Mouse (Mus musculus) gastrocnemius, adult 18-20 months (tissue): Measurements from ENCODE around the gene Zfp710. TPM values are rescaled to one million over a fixed set of nuclear protein-coding genes. Genes with fewer than 3 reads are reported as not detected.
"Not testable (repeated sequence)": the region's sequence is repeated elsewhere in the genome, so short reads cannot be mapped to it uniquely, and the experiment has no call there.

Experiments used
- DNase-seq: peaks from one replicate; pipeline ENCODE4 v3.0.0; 2021; ENCODE audit warnings: low spot score
- total RNA-seq, 2 experiments: library from RNA; stranded (reverse); gene quantifications; 2 replicates each; pipeline ENCODE4 v1.2.3; 2021

The Zfp710 gene
- total RNA-seq, 2 experiments from 2014 or later, result 21.1 to 31.3 TPM

- no peak for DNase-seq
Observed at GRCm38 (mm10) chr7:80111066-80112045, 86.7 kb downstream of the Zfp710 start.

GRCm38 (mm10) chr7:80113989-80114388 lies 89.4 kb downstream of the Zfp710 start:
- peak; percentile 63 for DNase-seq

DNA sequence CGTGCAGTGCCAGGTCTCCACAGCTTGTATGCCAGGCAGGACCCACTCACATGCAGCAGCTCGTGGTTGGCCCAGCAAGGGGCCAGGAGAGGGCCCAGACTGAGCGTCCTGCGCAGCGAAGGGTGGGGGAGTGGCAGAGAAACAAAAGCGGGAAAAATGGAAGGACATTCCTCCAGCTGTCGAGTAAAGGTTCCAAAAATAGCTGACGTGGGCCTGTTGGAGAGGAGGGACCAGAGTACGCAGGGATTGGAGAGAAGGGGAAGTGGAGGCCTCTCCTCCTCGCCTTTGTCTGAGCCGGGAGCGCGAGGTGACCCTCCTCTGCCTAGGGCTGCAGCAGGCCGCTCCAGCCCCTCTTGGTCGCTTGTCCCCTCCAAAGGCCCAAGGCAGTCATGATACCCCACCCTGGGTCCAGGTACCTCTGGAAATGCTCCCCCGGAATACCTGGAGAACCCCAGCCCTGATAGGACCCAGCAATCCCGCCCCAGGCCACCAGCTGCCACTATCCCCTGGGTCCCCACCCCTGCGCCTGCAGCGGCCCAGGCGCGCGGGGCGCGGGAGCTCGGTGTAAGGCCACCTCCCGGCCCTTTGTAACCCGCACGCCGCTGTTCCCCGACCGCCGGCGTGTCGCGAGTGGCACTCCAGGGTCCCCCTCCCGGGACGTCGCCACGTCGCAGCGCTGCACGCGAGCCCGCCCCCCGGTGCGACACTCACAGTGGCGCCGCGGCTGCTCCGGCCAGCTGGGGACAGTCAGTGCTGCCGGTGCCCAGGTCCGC lies 90.0 kb downstream of the Zfp710 start:
- DNase-seq, result peak; percentile 62

DNA sequence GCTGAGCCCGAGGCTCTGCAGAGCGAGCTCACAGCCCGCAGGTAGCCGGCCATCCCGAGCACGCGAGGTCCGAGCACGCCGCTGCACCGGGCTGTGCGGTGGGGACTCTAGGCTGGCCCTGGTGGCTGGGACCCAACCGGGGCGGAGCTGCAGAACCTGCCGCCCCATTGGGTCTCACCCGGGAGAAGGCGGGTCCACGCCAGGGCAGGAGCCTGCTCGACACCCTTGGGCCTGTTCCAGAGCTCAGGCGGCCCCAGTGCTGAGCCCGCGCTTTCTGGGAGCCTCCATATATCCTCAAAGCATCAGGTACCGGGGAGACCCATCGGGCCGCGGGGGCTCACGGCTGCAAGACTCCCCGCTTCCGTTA lies 90.6 kb downstream of the Zfp710 start, which contains the start of gene Idh2:
Idh2 (minus strand) TSS at position 169 of the 367 bp plus-strand sequence.
- peak; percentile 94 for DNase-seq

DNA sequence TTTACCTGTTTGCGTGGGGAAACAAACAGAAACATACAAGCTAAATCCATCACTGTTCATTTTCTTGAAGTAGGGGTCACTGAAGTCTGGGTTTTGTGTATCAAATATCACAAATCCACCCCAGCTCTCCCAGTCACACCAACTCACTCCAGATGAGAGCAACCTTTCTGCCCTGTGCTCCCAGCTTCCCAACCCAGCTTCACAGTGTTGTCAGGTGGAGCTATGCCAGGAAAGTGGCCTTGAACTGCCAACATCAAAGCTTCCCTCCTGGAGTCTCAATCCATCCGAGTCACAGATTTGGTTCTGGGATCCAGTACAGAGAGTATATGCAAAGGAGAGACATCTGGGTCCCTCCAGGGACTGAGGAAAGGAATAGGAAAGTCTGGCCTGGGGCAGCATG lies 91.5 kb downstream of the Zfp710 start:
- DNase-seq, result no peak

- DNase-seq, result peak; percentile 59
Observed at GRCm38 (mm10) chr7:80119198-80119597, 94.6 kb downstream of the Zfp710 start.

DNA sequence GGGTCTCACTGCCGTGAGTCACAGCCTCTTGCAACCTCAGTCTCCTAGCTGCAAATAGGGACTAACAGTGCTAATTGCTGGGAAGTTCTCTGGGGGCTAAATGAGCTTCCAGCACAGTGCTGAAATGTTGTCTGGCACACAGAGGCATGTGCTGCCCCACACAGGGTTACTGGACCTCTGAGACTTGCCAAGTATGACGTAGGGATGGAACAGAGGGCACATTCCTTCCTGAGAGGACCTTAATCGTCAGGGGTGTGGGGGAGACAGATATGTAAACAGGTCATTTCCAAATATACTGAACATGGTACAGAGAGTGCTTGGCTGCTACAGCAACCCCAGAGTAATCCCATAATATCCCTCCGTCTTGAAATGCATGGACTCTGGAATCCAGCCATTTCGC lies 96.5 kb downstream of the Zfp710 start:
- DNase-seq, result peak; percentile 36

- no peak for DNase-seq
Observed at GRCm38 (mm10) chr7:80123115-80123514, 98.5 kb downstream of the Zfp710 start.

GRCm38 (mm10) chr7:80123672-80124071 lies 99.1 kb downstream of the Zfp710 start:
- no peak for DNase-seq

DNA sequence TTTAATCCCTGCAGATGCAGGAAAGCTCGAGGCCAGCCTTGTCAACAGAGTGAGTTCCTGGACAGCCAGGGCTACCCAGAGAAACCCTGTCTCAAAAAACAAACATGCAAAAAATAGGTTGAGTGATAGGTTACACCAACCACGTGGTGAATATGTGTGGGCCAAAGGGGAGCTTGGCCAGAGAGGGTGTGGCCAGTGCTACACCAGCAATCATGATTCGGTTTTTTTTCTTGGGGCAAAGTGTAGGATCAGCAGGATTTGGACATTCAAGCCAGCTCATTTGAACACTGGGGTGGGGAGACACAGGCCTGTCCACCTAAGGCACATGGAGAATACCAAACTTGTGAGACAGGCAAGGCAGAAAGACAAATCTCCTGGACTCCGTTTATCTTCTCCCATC lies 104.7 kb downstream of the Zfp710 start:
- peak; percentile 74 for DNase-seq

DNA sequence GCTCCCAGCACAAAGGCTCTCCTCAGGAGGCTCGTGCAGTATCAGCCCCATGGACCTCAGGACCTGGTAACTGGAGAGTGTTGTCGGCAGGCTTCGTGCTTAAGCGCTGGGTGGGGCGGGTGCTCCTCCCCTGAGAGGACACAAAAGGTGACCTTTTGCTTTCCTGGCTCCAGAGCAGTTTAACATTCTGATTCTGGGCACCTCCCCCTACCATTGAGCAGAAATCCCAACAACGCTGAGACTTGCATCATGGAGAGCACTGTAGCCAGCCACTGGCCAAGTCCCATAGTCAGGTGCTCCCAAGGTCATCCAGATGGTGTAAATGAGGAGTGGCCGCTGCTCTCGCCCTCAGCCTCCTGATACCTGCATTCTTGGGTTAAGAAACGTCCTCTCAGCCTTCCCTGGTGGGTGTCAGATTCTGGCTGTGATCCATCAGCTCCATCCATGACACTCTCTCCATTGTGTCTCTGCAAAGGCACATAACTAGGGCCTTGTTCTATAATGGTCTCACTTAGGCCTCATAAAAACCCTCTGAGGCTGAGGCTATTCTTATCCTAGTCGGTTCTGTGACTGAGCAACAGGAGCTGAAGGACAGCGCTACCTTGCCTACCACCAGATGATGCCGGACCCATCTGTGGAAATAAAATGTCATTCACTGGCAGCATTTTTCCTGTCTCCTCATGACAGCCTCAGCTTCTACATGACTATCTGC lies 105.9 kb downstream of the Zfp710 start:
- DNase-seq, result peak; percentile 47

DNA sequence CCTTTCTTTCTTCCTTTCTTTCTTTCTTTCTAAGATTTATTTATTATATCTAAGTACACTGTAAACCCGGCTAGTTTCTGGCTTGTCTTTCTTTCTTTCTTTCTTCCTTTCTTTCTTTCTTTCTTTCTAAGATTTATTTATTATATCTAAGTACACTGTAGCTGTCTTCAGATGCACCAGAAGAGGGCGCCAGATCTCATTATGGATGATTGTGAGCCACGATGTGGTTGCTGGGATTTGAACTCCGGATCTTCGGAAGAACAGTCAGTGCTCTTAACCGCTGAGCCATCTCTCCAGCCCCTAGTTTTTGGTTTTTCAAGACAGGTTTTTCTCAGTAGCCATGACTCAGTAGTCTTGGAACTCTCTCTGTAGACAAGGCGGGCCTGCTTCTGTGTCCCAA lies 106.7 kb downstream of the Zfp710 start:
- not testable (repeated sequence) for DNase-seq

DNA sequence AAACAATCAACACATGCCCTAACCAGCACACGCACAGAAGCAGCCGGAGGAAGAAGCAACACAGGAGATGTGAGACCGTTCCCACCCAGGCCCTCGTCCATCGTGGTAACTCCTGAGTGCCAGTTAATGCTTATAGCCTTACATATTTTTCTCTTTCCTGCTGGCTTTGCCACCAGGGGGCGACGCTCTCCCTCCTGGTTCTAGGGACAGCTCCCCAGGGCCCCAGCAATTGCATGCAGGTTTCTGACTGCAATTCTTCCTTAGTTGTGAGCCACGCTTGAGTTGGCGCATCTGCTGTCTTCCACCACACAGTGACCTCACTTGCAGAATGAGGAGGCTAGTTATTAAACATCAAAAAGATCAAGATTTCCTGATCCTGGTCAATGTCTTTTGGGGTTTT lies 107.9 kb downstream of the Zfp710 start:
- peak; percentile 49 for DNase-seq

GRCm38 (mm10) chr7:80134454-80135172 lies 110.0 kb downstream of the Zfp710 start:
- peak; percentile 95 for DNase-seq

DNA sequence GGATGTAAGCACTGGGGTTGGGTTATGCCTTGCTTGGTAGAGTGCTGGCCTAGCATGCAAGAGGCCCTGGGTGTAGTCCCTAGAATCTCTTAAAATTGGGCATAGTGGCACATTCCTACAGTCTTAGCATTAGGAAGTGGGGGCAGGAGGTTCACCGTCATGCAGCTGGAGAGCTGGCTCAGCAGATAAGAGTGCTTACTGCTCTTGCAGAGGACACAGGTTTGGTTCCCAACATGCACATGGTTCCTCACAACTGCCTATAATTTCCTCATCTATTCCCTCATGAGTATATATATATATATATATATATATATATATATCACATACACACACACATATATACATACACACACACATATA lies 110.5 kb downstream of the Zfp710 start:
- no peak for DNase-seq

DNA sequence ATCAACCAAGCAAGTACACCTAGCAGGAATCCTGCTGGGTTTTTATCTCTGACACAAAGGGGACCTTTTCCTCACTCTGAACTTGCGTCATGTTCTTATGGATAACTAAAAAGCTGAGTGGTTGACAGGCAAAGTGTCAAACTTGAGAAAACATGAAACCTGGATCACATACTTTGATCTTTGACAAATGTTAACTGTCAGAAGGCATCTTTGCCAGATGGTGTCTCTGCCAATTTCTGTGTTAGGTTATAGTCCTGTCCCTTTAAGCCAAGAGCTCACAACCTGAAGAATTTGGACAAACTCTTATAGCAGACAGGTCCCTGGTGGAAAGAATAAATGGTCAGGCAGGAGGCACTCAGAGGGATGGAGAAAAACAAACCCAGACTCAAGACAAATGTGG lies 113.8 kb downstream of the Zfp710 start:
- no peak for DNase-seq

DNA sequence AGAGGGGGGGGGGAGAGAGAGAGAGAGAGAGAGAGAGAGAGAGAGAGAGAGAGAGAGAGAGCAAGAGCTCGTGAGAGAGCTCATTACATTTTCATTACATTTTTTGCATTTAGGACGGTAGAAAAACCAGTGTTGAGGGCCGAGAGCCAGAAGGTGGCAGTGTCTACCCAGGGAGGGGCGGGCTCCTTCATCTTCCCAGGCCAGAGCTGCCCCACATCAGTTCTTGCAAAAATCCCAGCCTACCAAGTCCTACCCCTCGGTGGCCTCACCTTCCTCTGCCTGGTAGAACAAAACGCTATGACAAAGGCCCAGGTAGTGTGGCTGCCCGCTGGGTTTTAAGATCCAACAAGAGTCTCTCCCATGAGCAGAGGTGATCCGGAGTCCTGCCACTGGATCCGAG lies 116.2 kb downstream of the Zfp710 start:
- DNase-seq, result peak; percentile 58
